Mouse (Mus musculus): ENCODE data around the gene Tnf. TPM values are rescaled to one million over a fixed set of nuclear protein-coding genes. Genes with fewer than 3 reads are reported as not detected.

Gene Tnf
- polyA plus RNA-seq, 1 experiment from 2014 or later = not detected

DNA sequence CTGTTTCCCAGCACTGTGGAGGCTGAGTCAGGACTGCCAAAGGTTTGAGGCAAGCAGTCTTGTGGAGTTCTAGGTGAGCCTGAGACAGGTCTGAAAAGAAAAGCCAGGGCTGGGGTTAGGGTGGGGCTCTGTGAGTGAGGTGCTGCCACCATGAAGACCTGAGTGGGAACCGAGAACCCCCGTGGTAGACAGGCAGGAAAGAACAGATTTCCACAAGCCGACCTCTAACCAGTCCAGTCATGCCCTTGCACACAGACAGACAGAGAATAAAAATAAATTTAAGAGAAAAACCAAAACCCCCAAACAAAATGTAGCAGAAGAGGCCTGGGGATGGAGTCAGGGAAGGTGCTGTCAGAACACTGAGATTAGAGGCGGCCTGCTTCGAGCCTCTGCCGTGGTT, 26.4 kb downstream of the Tnf start:
- H3K4me3 ChIP-seq (replicated peaks; ENCODE audit: low read depth, low read length) = no peak overlapping the region
- H3K27me3 ChIP-seq (ENCODE audit: control insufficient read depth, insufficient read depth, low read length) = no peaks in the 10 kb centered on the region
- no peak for ATAC-seq (ENCODE audit: low FRiP score, low TSS enrichment)
- no peaks in the 10 kb centered on the region for H3K4me1 ChIP-seq (ENCODE audit: control insufficient read depth, insufficient read depth, low read length)
- H3K27ac ChIP-seq (replicated peaks; ENCODE audit: low read depth, low read length) = no peak overlapping the region
- 59% methylated on average over 6 of the region's 6 CpGs for WGBS
- no peak for DNase-seq
- no peak overlapping the region for H3K9ac ChIP-seq (replicated peaks; ENCODE audit: low read length)
- H3K36me3 ChIP-seq (ENCODE audit: control insufficient read depth, insufficient read depth, low read length) = no peaks in the 10 kb centered on the region
- no peak overlapping the region for H3K4me2 ChIP-seq (ENCODE audit: low read length)
- H3K9me3 ChIP-seq (ENCODE audit: control insufficient read depth, low read length) = no peaks in the 10 kb centered on the region

DNA sequence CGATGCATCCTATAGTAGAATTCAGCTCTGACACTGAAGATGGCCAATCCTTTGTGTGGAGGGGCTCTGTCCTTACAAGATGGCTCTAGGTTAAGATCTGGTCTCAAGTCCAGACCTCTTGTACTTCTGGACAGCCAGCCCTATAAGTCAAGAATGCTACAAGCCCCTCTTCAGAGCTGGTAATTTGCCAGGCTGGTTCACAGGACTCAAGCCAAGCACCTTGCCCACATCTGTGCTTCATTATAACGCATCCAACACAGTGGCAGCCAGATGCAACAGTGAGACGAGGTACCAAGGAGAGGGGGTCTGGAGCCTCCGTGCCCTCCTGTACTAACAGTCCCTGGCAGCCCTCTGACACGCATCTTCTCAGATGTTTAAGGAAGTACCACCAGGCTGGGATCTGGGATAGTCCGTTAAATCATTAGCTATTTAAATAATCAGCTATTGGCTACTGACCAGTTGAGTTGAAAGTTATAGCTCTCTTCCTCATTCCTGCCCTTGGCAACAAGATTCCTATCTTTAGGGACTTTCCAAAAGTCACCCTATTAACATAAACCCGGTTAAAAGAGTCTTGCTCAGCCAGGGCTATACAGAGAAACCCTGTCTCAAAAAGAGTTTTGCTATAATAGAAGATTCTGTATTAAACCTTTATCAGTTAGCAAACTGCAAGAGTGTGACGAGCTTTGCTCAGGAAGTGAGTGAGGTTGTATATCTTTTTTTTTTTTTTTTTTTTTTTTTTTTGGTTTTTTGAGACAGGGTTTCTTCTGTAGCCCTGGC, 27.4 kb downstream of the Tnf start:
- Histone ChIP-seq H3K4me2 (ENCODE audit: low read length) (no peak overlapping the region), H3K9me3 (ENCODE audit: control insufficient read depth, low read length) (no peaks in the 10 kb centered on the region), H3K4me1 (ENCODE audit: control insufficient read depth, insufficient read depth, low read length) (no peaks in the 10 kb centered on the region), H3K9ac (replicated peaks; ENCODE audit: low read length) (no peak overlapping the region), H3K27me3 (ENCODE audit: control insufficient read depth, insufficient read depth, low read length) (no peaks in the 10 kb centered on the region), H3K27ac (replicated peaks; ENCODE audit: low read depth, low read length) (no peak overlapping the region), H3K4me3 (replicated peaks; ENCODE audit: low read depth, low read length) (no peak overlapping the region), H3K36me3 (ENCODE audit: control insufficient read depth, insufficient read depth, low read length) (no peaks in the 10 kb centered on the region)
- ATAC-seq (ENCODE audit: low FRiP score, low TSS enrichment) = no peak
- no peak for DNase-seq
- 84% methylated on average over 8 of the region's 8 CpGs for WGBS

DNA sequence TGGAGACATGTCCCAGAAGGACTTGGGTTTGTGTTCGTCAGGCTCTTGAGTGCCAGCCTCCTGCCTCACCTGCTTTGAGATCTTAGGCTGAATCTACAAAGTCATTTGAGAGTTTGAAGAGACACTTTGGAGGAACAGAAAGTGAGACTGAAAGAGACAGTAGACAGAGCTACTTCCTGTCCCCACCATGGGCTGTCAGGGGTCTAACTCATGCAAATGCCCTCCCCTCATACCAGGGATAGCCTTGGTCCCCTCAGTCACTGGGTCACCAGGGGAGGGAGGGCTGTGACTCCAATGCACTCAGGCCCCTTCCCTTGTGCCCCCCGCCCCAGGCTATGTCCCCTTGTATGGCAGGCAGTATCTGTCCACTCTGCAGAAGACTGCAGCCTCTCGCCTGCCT, 28.5 kb downstream of the Tnf start:
- no peaks in the 10 kb centered on the region for H3K36me3 ChIP-seq (ENCODE audit: control insufficient read depth, insufficient read depth, low read length)
- no peaks in the 10 kb centered on the region for H3K9me3 ChIP-seq (ENCODE audit: control insufficient read depth, low read length)
- ATAC-seq (ENCODE audit: low FRiP score, low TSS enrichment) (no peak), DNase-seq (no peak)
- no peak overlapping the region for H3K4me2 ChIP-seq (ENCODE audit: low read length)
- no peaks in the 10 kb centered on the region for H3K27me3 ChIP-seq (ENCODE audit: control insufficient read depth, insufficient read depth, low read length)
- H3K4me1 ChIP-seq (ENCODE audit: control insufficient read depth, insufficient read depth, low read length) = no peaks in the 10 kb centered on the region
- WGBS = 63% methylated on average over 3 of the region's 3 CpGs
- H3K27ac ChIP-seq (replicated peaks; ENCODE audit: low read depth, low read length) = no peak overlapping the region
- H3K9ac ChIP-seq (replicated peaks; ENCODE audit: low read length) = 0 out of 2 replicates have a peak overlapping the region, but pooled peaks have one; percentile 9
- H3K4me3 ChIP-seq (replicated peaks; ENCODE audit: low read depth, low read length) = no peak overlapping the region

DNA sequence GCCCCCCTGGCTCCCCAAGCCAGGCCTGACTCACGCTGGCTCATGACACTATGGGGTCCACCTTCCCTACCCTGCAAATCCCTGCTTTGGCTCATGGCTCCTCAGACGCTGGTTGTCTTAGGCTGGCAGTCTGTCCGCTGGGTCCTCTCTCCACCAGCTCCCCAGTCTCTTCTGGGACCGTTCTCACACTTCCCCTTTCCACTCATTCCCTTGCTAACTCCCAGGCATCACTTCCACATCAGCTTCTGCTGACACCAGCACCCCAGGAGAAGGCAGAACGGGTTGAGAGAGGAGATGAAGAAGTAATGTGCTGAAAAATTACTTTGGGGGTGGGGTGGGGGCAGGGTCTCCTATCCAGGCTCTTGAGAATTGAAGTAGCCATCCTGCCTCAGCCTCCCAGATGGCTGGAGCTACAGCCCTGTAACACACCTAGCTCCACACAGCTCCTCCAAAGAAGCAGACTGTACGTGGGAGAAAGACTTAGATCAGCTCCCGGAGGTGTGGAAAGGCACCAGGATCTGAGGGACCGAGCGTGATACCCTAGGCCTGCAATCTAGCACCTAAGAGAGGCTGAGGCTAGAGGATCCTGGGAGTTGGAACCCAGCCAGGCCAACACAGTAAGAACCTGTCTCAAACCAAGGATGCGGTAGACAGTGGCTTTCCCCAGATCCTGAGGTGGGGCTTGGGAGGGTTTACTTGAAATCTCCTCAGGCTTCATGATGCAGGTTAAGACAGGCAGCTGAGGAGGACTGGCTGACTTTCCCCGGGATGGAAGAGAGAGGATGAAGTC, 29.2 kb downstream of the Tnf start:
- ATAC-seq (ENCODE audit: low FRiP score, low TSS enrichment) (no peak), DNase-seq (no peak)
- Histone ChIP-seq H3K27ac (replicated peaks; ENCODE audit: low read depth, low read length) (no peak overlapping the region), H3K9ac (replicated peaks; ENCODE audit: low read length) (0 out of 2 replicates have a peak overlapping the region, but pooled peaks have one; percentile 9), H3K4me2 (ENCODE audit: low read length) (no peak overlapping the region), H3K4me3 (replicated peaks; ENCODE audit: low read depth, low read length) (no peak overlapping the region), H3K27me3 (ENCODE audit: control insufficient read depth, insufficient read depth, low read length) (no peaks in the 10 kb centered on the region), H3K36me3 (ENCODE audit: control insufficient read depth, insufficient read depth, low read length) (no peaks in the 10 kb centered on the region), H3K9me3 (ENCODE audit: control insufficient read depth, low read length) (no peaks in the 10 kb centered on the region), H3K4me1 (ENCODE audit: control insufficient read depth, insufficient read depth, low read length) (no peaks in the 10 kb centered on the region)
- WGBS = 70% methylated on average over 11 of the region's 11 CpGs

DNA sequence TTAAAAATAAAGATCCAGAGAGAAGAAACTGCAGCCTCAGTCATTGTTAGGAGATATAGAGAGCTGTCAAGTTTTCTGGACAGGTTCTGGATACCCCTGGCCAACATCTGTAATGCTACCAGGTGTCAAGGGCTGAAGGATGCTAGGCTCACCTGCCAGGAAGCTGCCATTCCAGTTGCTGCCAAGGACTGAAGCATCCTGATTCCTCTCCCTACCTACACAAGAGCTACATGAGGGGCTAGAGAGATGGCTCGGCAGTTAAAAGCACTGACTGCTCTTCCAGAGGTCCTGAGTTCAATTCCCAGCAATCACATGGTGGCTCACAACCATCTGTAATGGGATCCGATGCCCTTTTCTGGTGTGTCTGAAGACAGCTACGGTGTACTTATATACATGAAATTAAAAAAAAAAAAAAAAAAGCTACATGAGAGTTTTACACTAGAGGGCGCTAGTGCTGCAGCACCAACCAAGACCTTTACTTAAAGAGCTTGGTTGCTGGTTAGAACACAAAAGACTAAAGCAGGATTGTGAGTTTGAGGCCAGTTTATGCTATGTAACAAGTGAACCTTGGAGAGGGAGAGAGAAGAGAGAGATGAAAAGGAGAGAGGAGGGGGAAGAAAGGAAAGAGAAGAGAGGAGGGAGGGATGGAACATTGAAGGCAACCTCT, 33.1 kb downstream of the Tnf start:
- WGBS = 18% methylated on average over 4 of the region's 4 CpGs
- H3K27ac ChIP-seq (replicated peaks; ENCODE audit: low read depth, low read length) = no peak overlapping the region; the same call in 1 of the 2 replicates

DNA sequence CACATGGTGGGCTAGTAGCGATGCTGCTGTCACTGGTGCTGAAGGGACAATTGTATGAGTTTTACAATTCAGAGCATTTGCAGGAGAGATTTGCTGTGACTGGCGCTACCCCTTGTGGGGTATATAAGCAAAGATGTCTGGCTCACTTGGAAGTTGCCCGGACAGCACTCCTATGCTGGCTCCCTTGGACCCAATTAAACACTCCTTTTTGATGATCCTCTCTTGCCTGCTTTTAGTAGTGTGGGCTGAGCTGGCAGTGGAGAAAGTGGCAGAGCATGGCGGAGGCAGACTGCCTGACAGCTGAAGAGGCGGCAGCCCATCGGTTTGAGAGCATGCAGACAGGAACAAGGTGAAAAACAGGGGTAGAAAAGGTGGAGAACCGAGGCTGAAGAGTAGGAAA, 34.0 kb downstream of the Tnf start:
- Histone ChIP-seq H3K36me3 (ENCODE audit: control insufficient read depth, insufficient read depth, low read length) (no peaks in the 10 kb centered on the region), H3K4me2 (ENCODE audit: low read length) (no peak overlapping the region), H3K27ac (replicated peaks; ENCODE audit: low read depth, low read length) (no peak overlapping the region), H3K9ac (replicated peaks; ENCODE audit: low read length) (no peak overlapping the region), H3K4me3 (replicated peaks; ENCODE audit: low read depth, low read length) (no peak overlapping the region), H3K4me1 (ENCODE audit: control insufficient read depth, insufficient read depth, low read length) (peaks cover 18% of the 10 kb centered on the region), H3K9me3 (ENCODE audit: control insufficient read depth, low read length) (no peaks in the 10 kb centered on the region), H3K27me3 (ENCODE audit: control insufficient read depth, insufficient read depth, low read length) (no peaks in the 10 kb centered on the region)
- ATAC-seq (ENCODE audit: low FRiP score, low TSS enrichment) (no peak), DNase-seq (no peak)
- 86% methylated on average over 7 of the region's 7 CpGs for WGBS

More for the DNA sequence above, 33.1 kb downstream of the Tnf start:
- peak; percentile 88 for DNase-seq
- Histone ChIP-seq H3K4me1 (ENCODE audit: control insufficient read depth, insufficient read depth, low read length) (peaks cover 11% of the 10 kb centered on the region), H3K9ac (replicated peaks; ENCODE audit: low read length) (no peak overlapping the region), H3K36me3 (ENCODE audit: control insufficient read depth, insufficient read depth, low read length) (no peaks in the 10 kb centered on the region), H3K4me2 (ENCODE audit: low read length) (no peak overlapping the region), H3K27me3 (ENCODE audit: control insufficient read depth, insufficient read depth, low read length) (no peaks in the 10 kb centered on the region), H3K4me3 (replicated peaks; ENCODE audit: low read depth, low read length) (no peak overlapping the region), H3K9me3 (ENCODE audit: control insufficient read depth, low read length) (no peaks in the 10 kb centered on the region)
- no peak for ATAC-seq (ENCODE audit: low FRiP score, low TSS enrichment)

DNA sequence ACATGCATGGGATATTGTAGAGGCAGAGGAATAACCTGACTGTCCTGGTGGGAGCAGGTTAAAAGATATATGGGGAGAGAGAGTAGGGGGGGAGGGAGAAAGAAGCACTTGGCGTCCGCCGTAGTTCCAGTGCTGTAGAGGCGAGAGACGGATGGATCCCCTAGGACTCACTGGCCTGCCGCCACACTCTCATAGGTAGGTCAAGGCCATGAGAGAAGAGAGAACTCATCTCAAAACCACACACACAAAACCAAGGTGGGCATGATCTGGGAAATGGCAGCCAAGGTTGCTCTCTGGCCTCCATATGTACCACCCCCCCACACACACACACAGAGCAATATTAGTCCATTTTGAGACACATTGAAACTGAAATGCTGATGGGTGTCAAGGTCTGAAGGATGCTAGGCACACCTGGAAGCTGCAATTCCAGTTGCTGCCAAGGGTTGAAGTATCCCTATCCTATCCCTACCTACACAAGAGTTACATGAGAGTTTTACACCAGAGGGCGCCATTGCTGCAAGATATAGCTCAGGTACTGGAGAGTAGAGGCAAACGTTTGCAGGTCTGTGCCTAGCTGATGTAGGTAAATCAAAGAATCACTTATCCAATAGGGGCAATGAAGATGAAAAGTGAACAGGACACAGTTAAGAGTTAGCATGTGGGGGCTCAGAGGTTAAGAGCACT, 35.3 kb downstream of the Tnf start:
- H3K4me2 ChIP-seq (ENCODE audit: low read length) = peak overlapping the region; percentile 98
- DNase-seq (peak; percentile 90), ATAC-seq (ENCODE audit: low FRiP score, low TSS enrichment) (no peak)
- peak overlapping the region; percentile 60; the same call in 1 of the 2 replicates for H3K9ac ChIP-seq (replicated peaks; ENCODE audit: low read length)
- peak overlapping the region; percentile 96 for H3K27ac ChIP-seq (replicated peaks; ENCODE audit: low read depth, low read length)
- no peaks in the 10 kb centered on the region for H3K27me3 ChIP-seq (ENCODE audit: control insufficient read depth, insufficient read depth, low read length)
- H3K36me3 ChIP-seq (ENCODE audit: control insufficient read depth, insufficient read depth, low read length) = peaks cover 8% of the 10 kb centered on the region
- peaks cover 31% of the 10 kb centered on the region for H3K4me1 ChIP-seq (ENCODE audit: control insufficient read depth, insufficient read depth, low read length)
- H3K9me3 ChIP-seq (ENCODE audit: control insufficient read depth, low read length) = no peaks in the 10 kb centered on the region
- H3K4me3 ChIP-seq (replicated peaks; ENCODE audit: low read depth, low read length) = peak overlapping the region; percentile 100; the same call in 1 of the 2 replicates
- WGBS = 70% methylated on average over 8 of the region's 8 CpGs

DNA sequence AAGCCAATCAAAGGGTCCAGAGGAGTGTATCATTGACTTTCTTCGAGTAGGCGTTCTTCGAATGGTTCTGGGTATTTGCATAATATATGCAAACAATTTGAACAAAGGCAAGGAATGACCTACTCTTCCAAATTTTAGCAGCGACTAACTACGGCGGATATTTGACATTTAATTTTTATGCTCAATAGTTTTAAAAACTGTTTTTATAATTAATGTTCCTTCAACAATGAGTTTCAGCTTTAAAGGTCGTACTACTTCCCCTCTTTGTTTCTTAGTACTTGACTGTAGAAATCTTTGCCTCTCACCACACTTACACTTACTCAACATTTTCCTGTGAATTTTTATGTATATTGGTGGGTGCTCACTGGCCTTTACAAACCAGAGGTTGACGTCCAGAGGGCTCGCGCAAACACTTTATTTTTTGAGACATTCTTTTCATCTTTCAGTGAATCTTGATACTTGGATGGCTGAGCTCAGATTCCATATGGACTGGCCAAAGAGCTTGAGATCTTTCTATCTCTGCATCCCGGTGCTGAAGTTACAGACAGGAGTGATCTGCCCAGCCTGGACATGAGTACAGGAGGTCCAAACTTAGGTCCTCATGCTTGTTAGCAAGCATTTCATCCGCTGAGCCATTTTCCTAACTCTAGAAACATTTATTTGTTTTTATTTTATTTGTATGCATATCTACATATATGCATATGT, 36.2 kb downstream of the Tnf start:
- no peaks in the 10 kb centered on the region for H3K9me3 ChIP-seq (ENCODE audit: control insufficient read depth, low read length)
- peak overlapping the region; percentile 98 for H3K4me2 ChIP-seq (ENCODE audit: low read length)
- H3K4me3 ChIP-seq (replicated peaks; ENCODE audit: low read depth, low read length) = peak overlapping the region; percentile 100
- DNase-seq = peak; percentile 37
- WGBS = 21% methylated on average over 12 of the region's 12 CpGs
- peak; percentile 83 for ATAC-seq (ENCODE audit: low FRiP score, low TSS enrichment)
- H3K36me3 ChIP-seq (ENCODE audit: control insufficient read depth, insufficient read depth, low read length) = peaks cover 17% of the 10 kb centered on the region
- peak overlapping the region; percentile 60 for H3K9ac ChIP-seq (replicated peaks; ENCODE audit: low read length)
- peak overlapping the region; percentile 96 for H3K27ac ChIP-seq (replicated peaks; ENCODE audit: low read depth, low read length)
- no peaks in the 10 kb centered on the region for H3K27me3 ChIP-seq (ENCODE audit: control insufficient read depth, insufficient read depth, low read length)
- H3K4me1 ChIP-seq (ENCODE audit: control insufficient read depth, insufficient read depth, low read length) = peaks cover 32% of the 10 kb centered on the region
